Mouse (Mus musculus): ENCODE data around the gene Sv2b.

GRCm38 (mm10) chr7:75220296-75220695 lies 88.8 kb downstream of the Sv2b start:
- no peak for TF ChIP-seq CTCF (IDR thresholded peaks at IDR 0.05; ENCODE audit: borderline replicate concordance, extremely low read depth, insufficient read depth, insufficient read length)
- TF ChIP-seq POLR2A (IDR thresholded peaks at IDR 0.05; ENCODE audit: borderline replicate concordance, extremely low read depth, insufficient read depth, insufficient read length, poor library complexity, severe bottlenecking), result no peak
